Mouse (Mus musculus): ENCODE results near the gene Ergic2. TPM values are rescaled to one million over a fixed set of nuclear protein-coding genes. Genes with fewer than 3 reads are reported as not detected.

Gene Ergic2
- polyA plus RNA-seq, 1 experiment from 2014 or later, result 157 TPM

Other genes with a start within 250 kb of the Ergic2 start
- 1.4 and 1.6 TPM in 2 replicates for gene Far2, start 165.1 kb downstream of the Ergic2 start, polyA plus RNA-seq (2014; fragmentation: Nextera tagmentation; extraction: Ambion mirVana)
- 3.8 and 4.1 TPM in 2 replicates for gene Tmtc1, start 232.0 kb upstream of the Ergic2 start, polyA plus RNA-seq (2014; fragmentation: Nextera tagmentation; extraction: Ambion mirVana)